Comparison of ENCODE assay signal across 8 mouse cellular contexts in the genomic region with DNA sequence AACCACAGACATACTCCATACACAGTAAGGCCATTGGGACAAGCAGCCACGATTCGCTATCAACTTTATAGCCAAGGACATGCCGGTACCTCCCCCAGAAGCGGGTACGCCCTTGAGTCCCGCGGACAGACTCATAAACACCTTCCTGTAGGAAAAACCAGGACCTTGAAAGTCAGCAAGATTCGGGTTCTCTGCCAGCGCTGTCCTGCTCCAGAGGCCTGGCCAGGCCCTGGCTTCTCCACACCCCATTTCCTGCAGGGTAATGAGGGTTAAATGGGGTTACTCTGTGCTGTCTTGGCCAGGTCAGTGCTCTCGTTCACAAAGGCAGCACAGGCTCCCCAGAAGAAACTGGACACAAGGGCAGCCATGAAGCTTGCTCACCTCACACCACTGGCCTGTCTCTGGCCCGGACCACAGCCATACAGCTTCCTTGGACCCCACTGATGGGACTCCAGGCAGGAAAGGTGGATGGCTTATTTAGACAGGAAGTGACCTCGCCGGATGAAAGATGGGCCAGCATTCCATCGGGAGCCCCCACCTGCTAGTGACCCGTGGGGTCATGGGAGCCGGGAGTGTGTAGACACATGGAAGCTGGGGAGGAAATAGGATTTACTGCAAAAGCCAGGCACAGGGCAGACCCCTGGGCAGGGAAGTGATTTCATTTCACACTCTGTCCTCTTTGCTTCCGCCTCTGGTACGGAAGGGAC. TPM values are rescaled to one million over a fixed set of nuclear protein-coding genes. Genes with fewer than 3 reads are reported as not detected.
A peak's percentile ranks its signal among the peaks of the same experiment; 100 is the strongest.
DNase-seq lines count a peak whose midpoint lies in the region; ATAC-seq and TF ChIP-seq lines count a peak whose summit lies in the region.

No protein-coding gene starts in this region.

- no peak overlapping the region for H3K4me3 ChIP-seq in spleen, adult 2 months (ENCODE audit: extremely low read depth, insufficient read depth, insufficient read length)
- H3K4me3 ChIP-seq in heart, embryonic 16.5 days (ENCODE audit: low read length) = no peak overlapping the region
- no peak overlapping the region for H3K4me3 ChIP-seq in stomach, embryonic 14.5 days (ENCODE audit: low read depth, low read length)

- peak overlapping the region; percentile 54 for H3K27ac ChIP-seq in spleen, adult 2 months (ENCODE audit: insufficient read depth, low read length)
- H3K27ac ChIP-seq in heart, embryonic 16.5 days (ENCODE audit: low read length) = peak overlapping the region; percentile 66
- 0 out of 2 replicates have a peak overlapping the region, but pooled peaks have one; percentile 11 for H3K27ac ChIP-seq in stomach, embryonic 14.5 days (ENCODE audit: low read length)

- H3K9ac ChIP-seq in heart, embryonic 16.5 days (ENCODE audit: low read length) = no peak overlapping the region
- no peak overlapping the region for H3K9ac ChIP-seq in stomach, embryonic 14.5 days (replicated peaks; ENCODE audit: low read depth, low read length)

- no peaks in the 10 kb centered on the region for H3K9me3 ChIP-seq in heart, embryonic 16.5 days (replicated peaks; ENCODE audit: control insufficient read depth, low read length)
- H3K9me3 ChIP-seq in stomach, embryonic 14.5 days (ENCODE audit: control insufficient read depth, low read depth, low read length) = no peaks in the 10 kb centered on the region

- DNase-seq in spleen, adult 2 months (ENCODE audit: low read depth in 1 of 2, low spot score in 2 of 2) = no peak
- no peak for DNase-seq in spleen, adult 18-20 months
- DNase-seq in kidney, postnatal 25 days = peak; percentile 66 to 90
- DNase-seq in spleen, adult 12 weeks (ENCODE audit: low spot score) = no peak
- no peak for DNase-seq in frontal cortex, adult 2 months (ENCODE audit: extremely low spot score in 1 of 2, low spot score in 1 of 2)
- DNase-seq in urinary bladder, adult 18-20 months (ENCODE audit: low spot score in 2 of 2) = no peak

- H3K36me3 ChIP-seq in spleen, adult 2 months (ENCODE audit: control insufficient read depth, insufficient read depth, low read length) = no peaks in the 10 kb centered on the region
- no peaks in the 10 kb centered on the region for H3K36me3 ChIP-seq in heart, embryonic 16.5 days (ENCODE audit: control insufficient read depth, insufficient read depth)
- no peaks in the 10 kb centered on the region for H3K36me3 ChIP-seq in stomach, embryonic 14.5 days (ENCODE audit: control insufficient read depth, insufficient read depth, low read length)

- H3K4me2 ChIP-seq in heart, embryonic 16.5 days (ENCODE audit: low read depth, low read length) = no peak overlapping the region; the same call in 1 of the 2 replicates
- no peak overlapping the region for H3K4me2 ChIP-seq in stomach, embryonic 14.5 days (replicated peaks; ENCODE audit: low read depth, low read length)

- peaks cover 6% of the 10 kb centered on the region; the same call in 1 of the 2 replicates for H3K4me1 ChIP-seq in spleen, adult 2 months (ENCODE audit: control insufficient read depth, insufficient read depth, insufficient read length)
- H3K4me1 ChIP-seq in heart, embryonic 16.5 days (ENCODE audit: control insufficient read depth, insufficient read depth, low read length) = peaks cover 60% of the 10 kb centered on the region
- peaks cover 24% of the 10 kb centered on the region for H3K4me1 ChIP-seq in stomach, embryonic 14.5 days (ENCODE audit: control insufficient read depth, insufficient read depth, low read length)

- ATAC-seq in heart, embryonic 16.5 days (replicated peaks; ENCODE audit: extremely low read depth, insufficient read depth, low FRiP score) = 0 out of 2 replicates have a peak, but pooled peaks have one; percentile 14
- no peak for ATAC-seq in stomach, embryonic 14.5 days (ENCODE audit: insufficient number of reproducible peaks, insufficient read depth, low FRiP score, low read depth)

- WGBS in spleen, adult 2 months = 79% methylated on average over 18 of the region's 18 CpGs
- 66% methylated on average over 18 of the region's 18 CpGs for WGBS in heart, embryonic 16.5 days
- 52% methylated on average over 18 of the region's 18 CpGs for WGBS in stomach, embryonic 14.5 days

- no peak for TF ChIP-seq CTCF in spleen, adult 2 months (IDR thresholded peaks at IDR 0.05; ENCODE audit: extremely low read depth, insufficient read depth, insufficient read length, insufficient replicate concordance)

- TF ChIP-seq POLR2A in spleen, adult 2 months (IDR thresholded peaks at IDR 0.05; ENCODE audit: low read depth, low read length) = no peak

- no peaks in the 10 kb centered on the region for H3K27me3 ChIP-seq in spleen, adult 2 months (ENCODE audit: control insufficient read depth, insufficient read depth, low read length)
- H3K27me3 ChIP-seq in heart, embryonic 16.5 days (ENCODE audit: control insufficient read depth, insufficient read depth, low read length) = no peaks in the 10 kb centered on the region
- no peaks in the 10 kb centered on the region for H3K27me3 ChIP-seq in stomach, embryonic 14.5 days (ENCODE audit: control insufficient read depth, insufficient read depth, low read length)

RNA-seq across cellular contexts. Expression of a gene that starts 12.9 kb away (rescaled TPM):
- polyA plus RNA-seq in spleen, adult 2 months (2012; rRNA removed) = 11.7 and 15.0 TPM in 2 replicates
- polyA plus RNA-seq in heart, embryonic 16.5 days (2015; fragmentation: Nextera tagmentation; extraction: Ambion mirVana) = 21.0 and 28.4 TPM in 2 replicates
- polyA plus RNA-seq in stomach, embryonic 14.5 days (2014; fragmentation: Nextera tagmentation; extraction: Ambion mirVana) = 14.8 and 16.5 TPM in 2 replicates
- polyA plus RNA-seq in frontal cortex, adult 2 months (2012; rRNA removed) = 11.6 and 13.5 TPM in 2 replicates

RNA-seq across cellular contexts. Expression of a gene that starts 47.3 kb away (rescaled TPM):
- 0.14 and 0.19 TPM in 2 replicates for polyA plus RNA-seq in spleen, adult 2 months (2012; rRNA removed)
- polyA plus RNA-seq in heart, embryonic 16.5 days (2015; fragmentation: Nextera tagmentation; extraction: Ambion mirVana) = 0.14 TPM in 1 of 2 replicates, not detected in the other
- 0.27 TPM in 1 of 2 replicates, not detected in the other for polyA plus RNA-seq in stomach, embryonic 14.5 days (2014; fragmentation: Nextera tagmentation; extraction: Ambion mirVana)
- polyA plus RNA-seq in frontal cortex, adult 2 months (2012; rRNA removed) = 0.38 and 0.70 TPM in 2 replicates

Comparison
In these comparisons a context has a peak if more than half of its experiments do, and no peak if none do; other contexts are left out.
1. DNase-seq: peak in kidney, postnatal 25 days (2 of 2); none in spleen, adult 2 months (0 of 2), spleen, adult 18-20 months (0 of 2), spleen, adult 12 weeks (single experiment), frontal cortex, adult 2 months (0 of 2) and urinary bladder, adult 18-20 months (0 of 2).
2. H3K27ac ChIP-seq: peak in every context shown above with its lines; median percentile 66 in heart, embryonic 16.5 days; 54 in spleen, adult 2 months; 11 in stomach, embryonic 14.5 days.